Mouse (Mus musculus) heart, embryonic 16.5 days (tissue): ENCODE results near the gene Ggta1. TPM values are rescaled to one million over a fixed set of nuclear protein-coding genes. Genes with fewer than 3 reads are reported as not detected.

ENCODE experiments used
- ATAC-seq: fragments of 200-750 bp; cut with Nextera tagmentation; replicated peaks from 2 replicates; pipeline ENCODE4 v1.8.0; 2017; ENCODE audit warnings: moderate number of reproducible peaks; ENCODE audit not compliant: insufficient read depth, low FRiP score; ENCODE audit errors: extremely low read depth
- H3K27ac ChIP-seq: fragments of 300-500 bp; sonication (generic); 2 replicates; pipeline ENCODE4 v1.5.1; 2014; ENCODE audit warnings: mild to moderate bottlenecking, low read length, control low read depth, moderate library complexity
- H3K27me3 ChIP-seq: fragments of 300-500 bp; sonication (generic); 2 replicates; pipeline ENCODE4 v1.6.1; 2014; ENCODE audit warnings: low read length, mixed read lengths; ENCODE audit not compliant: control insufficient read depth, insufficient read depth
- H3K36me3 ChIP-seq: fragments of 300-500 bp; sonication (generic); 2 replicates; pipeline ENCODE4 v1.6.1; 2014; ENCODE audit not compliant: control insufficient read depth, insufficient read depth
- H3K4me1 ChIP-seq: fragments of 300-500 bp; sonication (generic); 2 replicates; pipeline ENCODE4 v1.6.1; 2014; ENCODE audit warnings: low read length, mixed read lengths; ENCODE audit not compliant: control insufficient read depth, insufficient read depth
- H3K4me2 ChIP-seq: fragments of 300-500 bp; sonication (generic); 2 replicates; pipeline ENCODE4 v1.6.1; 2014; ENCODE audit warnings: low read depth, mild to moderate bottlenecking, control low read depth, low read length
- H3K4me3 ChIP-seq: fragments of 300-500 bp; sonication (generic); 2 replicates; pipeline ENCODE4 v1.5.1; 2014; ENCODE audit warnings: mild to moderate bottlenecking, control low read depth, low read length
- H3K9ac ChIP-seq: fragments of 300-500 bp; sonication (generic); 2 replicates; pipeline ENCODE4 v1.6.1; 2014; ENCODE audit warnings: low read length, control low read depth
- H3K9me3 ChIP-seq: fragments of 300-500 bp; sonication (generic); replicated peaks from 2 replicates; pipeline ENCODE4 v1.6.1; 2016; ENCODE audit warnings: low read length; ENCODE audit not compliant: control insufficient read depth
- WGBS: fragments of 180-500 bp; shearing (Covaris S2); extraction: QIAGEN DNeasy Blood & Tissue Kit; methylation state at CpG from one replicate; pipeline ENCODE4 v1.1.7; 2014; 5-methylcytosine and 5-hydroxymethylcytosine counted together
- polyA plus RNA-seq: library from polyadenylated mRNA; unstranded; fragments of >200 nt; fragmentation: Nextera tagmentation; extraction: Ambion mirVana; gene quantifications from 2 replicates; pipeline ENCODE4 v1.2.1, GENCODE M21; 2015

Gene Ggta1
- polyA plus RNA-seq, 1 experiment from 2014 or later = 30.9 TPM

- H3K27ac ChIP-seq = no peak overlapping the region
- H3K4me1 ChIP-seq = peaks cover 4% of the 10 kb centered on the region; the same call in 1 of the 2 replicates
- no peak overlapping the region for H3K9ac ChIP-seq
- WGBS = 77% methylated on average over 6 of the region's 6 CpGs
- no peak overlapping the region for H3K4me2 ChIP-seq
- peaks cover 7% of the 10 kb centered on the region for H3K36me3 ChIP-seq
- H3K4me3 ChIP-seq = no peak overlapping the region
- 0 out of 2 replicates have a peak, but pooled peaks have one; percentile 16 for ATAC-seq
- no peaks in the 10 kb centered on the region for H3K9me3 ChIP-seq
- no peaks in the 10 kb centered on the region for H3K27me3 ChIP-seq
Observed at GRCm38 (mm10) chr2:35398184-35398828, 64.7 kb downstream of the Ggta1 start.

GRCm38 (mm10) chr2:35397590-35398173 is 65.3 kb downstream of the Ggta1 start:
- no peak overlapping the region for H3K9ac ChIP-seq
- H3K36me3 ChIP-seq = peaks cover 7% of the 10 kb centered on the region
- no peak overlapping the region; the same call in 1 of the 2 replicates for H3K27ac ChIP-seq
- 42% methylated on average over 11 of the region's 11 CpGs for WGBS
- no peak overlapping the region for H3K4me2 ChIP-seq
- H3K27me3 ChIP-seq = no peaks in the 10 kb centered on the region
- no peaks in the 10 kb centered on the region for H3K9me3 ChIP-seq
- no peak overlapping the region for H3K4me3 ChIP-seq
- H3K4me1 ChIP-seq = peaks cover 4% of the 10 kb centered on the region; the same call in 1 of the 2 replicates
- 0 out of 2 replicates have a peak, but pooled peaks have one; percentile 25 for ATAC-seq

- Histone ChIP-seq H3K4me3 (no peak within 1 kb of the TSS), H3K36me3 (peaks cover 2% of the 10 kb centered on the region), H3K4me2 (no peak within 1 kb of the TSS), H3K4me1 (peaks cover 4% of the 10 kb centered on the region; the same call in 1 of the 2 replicates), H3K9me3 (no peaks in the 10 kb centered on the region), H3K27me3 (no peaks in the 10 kb centered on the region), H3K27ac (no peak within 1 kb of the TSS; the same call in 1 of the 2 replicates), H3K9ac (no peak within 1 kb of the TSS)
- peak; percentile 14; the same call in 1 of the 2 replicates for ATAC-seq
- WGBS = 54% methylated on average over 5 of the region's 5 CpGs
Observed at GRCm38 (mm10) chr2:35397096-35397495, 65.9 kb downstream of the Ggta1 start, which contains the start of gene 4930402F06Rik. TSS of gene 4930402F06Rik (minus strand) at chr2:35397175.

GRCm38 (mm10) chr2:35385441-35385871 is 77.6 kb downstream of the Ggta1 start:
- Histone ChIP-seq H3K27me3 (no peaks in the 10 kb centered on the region), H3K9ac (peak overlapping the region; percentile 26; the same call in 1 of the 2 replicates), H3K9me3 (peaks cover 7% of the 10 kb centered on the region), H3K27ac (peak overlapping the region; percentile 76), H3K4me3 (no peak overlapping the region), H3K36me3 (no peaks in the 10 kb centered on the region), H3K4me2 (peak overlapping the region; percentile 33), H3K4me1 (peaks cover 8% of the 10 kb centered on the region)
- peak; percentile 86 for ATAC-seq
- WGBS = 42% methylated on average over 9 of the region's 9 CpGs

GRCm38 (mm10) chr2:35379306-35379705 is 83.7 kb downstream of the Ggta1 start:
- whole genome bisulfite sequencing = 61% methylated on average over 9 of the region's 9 CpGs
- no peak overlapping the region for H3K4me3 ChIP-seq
- H3K9ac ChIP-seq = no peak overlapping the region
- H3K36me3 ChIP-seq = no peaks in the 10 kb centered on the region
- H3K27ac ChIP-seq = no peak overlapping the region
- no peaks in the 10 kb centered on the region for H3K9me3 ChIP-seq
- H3K4me2 ChIP-seq = no peak overlapping the region
- H3K27me3 ChIP-seq = no peaks in the 10 kb centered on the region
- ATAC-seq = no peak
- no peaks in the 10 kb centered on the region for H3K4me1 ChIP-seq

- Histone ChIP-seq H3K36me3 (no peaks in the 10 kb centered on the region), H3K9ac (no peak overlapping the region), H3K27ac (no peak overlapping the region), H3K4me2 (no peak overlapping the region), H3K4me3 (no peak overlapping the region), H3K27me3 (no peaks in the 10 kb centered on the region), H3K9me3 (no peaks in the 10 kb centered on the region), H3K4me1 (no peaks in the 10 kb centered on the region)
- ATAC-seq = no peak
- WGBS = 14% methylated on average over 6 of the region's 6 CpGs
Observed at GRCm38 (mm10) chr2:35377600-35377999, 85.4 kb downstream of the Ggta1 start.

GRCm38 (mm10) chr2:35373003-35373402 is 90.0 kb downstream of the Ggta1 start:
- no peak overlapping the region for H3K27ac ChIP-seq
- ATAC-seq = no peak
- WGBS = 20% methylated on average over 3 of the region's 3 CpGs

GRCm38 (mm10) chr2:35370686-35371085 is 92.3 kb downstream of the Ggta1 start:
- H3K9me3 ChIP-seq = no peaks in the 10 kb centered on the region
- H3K27ac ChIP-seq = no peak overlapping the region
- no peak overlapping the region for H3K4me2 ChIP-seq
- H3K27me3 ChIP-seq = no peaks in the 10 kb centered on the region
- no peaks in the 10 kb centered on the region for H3K36me3 ChIP-seq
- H3K4me1 ChIP-seq = no peaks in the 10 kb centered on the region
- H3K4me3 ChIP-seq = no peak overlapping the region
- H3K9ac ChIP-seq = no peak overlapping the region
- ATAC-seq = no peak

More at GRCm38 (mm10) chr2:35373003-35373402, 90.0 kb downstream of the Ggta1 start:
- H3K4me2 ChIP-seq = no peak overlapping the region
- no peaks in the 10 kb centered on the region for H3K9me3 ChIP-seq
- no peaks in the 10 kb centered on the region for H3K27me3 ChIP-seq
- no peak overlapping the region for H3K9ac ChIP-seq
- no peaks in the 10 kb centered on the region for H3K4me1 ChIP-seq
- no peaks in the 10 kb centered on the region for H3K36me3 ChIP-seq
- no peak overlapping the region for H3K4me3 ChIP-seq

- no peaks in the 10 kb centered on the region for H3K27me3 ChIP-seq
- 39% methylated on average over 2 of the region's 2 CpGs for WGBS
Observed at GRCm38 (mm10) chr2:35367629-35368028, 95.4 kb downstream of the Ggta1 start, which contains the start of gene 4930568D16Rik. TSS of gene 4930568D16Rik (minus strand) at chr2:35367729.

More at GRCm38 (mm10) chr2:35367629-35368028, 95.4 kb downstream of the Ggta1 start, which contains the start of gene 4930568D16Rik:
- no peak for ATAC-seq
- Histone ChIP-seq H3K9ac (no peak within 1 kb of the TSS), H3K4me2 (no peak within 1 kb of the TSS), H3K4me3 (no peak within 1 kb of the TSS), H3K36me3 (no peaks in the 10 kb centered on the region), H3K4me1 (no peaks in the 10 kb centered on the region), H3K9me3 (peaks cover 4% of the 10 kb centered on the region; the same call in 1 of the 2 replicates), H3K27ac (no peak within 1 kb of the TSS)
